ENCODE assay signal across 30 mouse cellular contexts in genomic region chr17:73012954-73013353, GRCm38 (mm10).
DNase-seq lines count a peak whose midpoint lies in the region; ATAC-seq and TF ChIP-seq lines count a peak whose summit lies in the region.
"Had no signal": no experiment of that assay in that cellular context is flagged by ENCODE, and none has a peak within 500 bp of the region (broad histone marks: within the 10 kb centered on the region; RNA-seq: fewer than 3 reads in every experiment).

No protein-coding gene starts in this region.

- no peak for ATAC-seq in heart, embryonic 16.5 days (replicated peaks; ENCODE audit: extremely low read depth, insufficient read depth, low FRiP score)
- no peak for ATAC-seq in embryonic facial prominence, embryonic 12.5 days (ENCODE audit: insufficient number of reproducible peaks, insufficient read depth, low FRiP score, low TSS enrichment)
- ATAC-seq: forebrain, embryonic 15.5 days; intestine, embryonic 15.5 days; liver, postnatal 0 days; lung, postnatal 0 days; midbrain, embryonic 15.5 days; Patski had no signal

- no peak overlapping the region for H3K4me3 ChIP-seq in heart, embryonic 10.5 days
- H3K4me3 ChIP-seq in heart, embryonic 16.5 days (ENCODE audit: low read length): no peak overlapping the region
- no peak overlapping the region for H3K4me3 ChIP-seq in embryonic facial prominence, embryonic 10.5 days
- H3K4me3 ChIP-seq in embryonic facial prominence, embryonic 12.5 days: no peak overlapping the region
- H3K4me3 ChIP-seq in cerebellum, adult 2 months (replicated peaks; ENCODE audit: insufficient read depth, low read depth, low read length): no peak overlapping the region
- H3K4me3 ChIP-seq: forebrain, embryonic 15.5 days; hindbrain, embryonic 15.5 days; intestine, embryonic 15.5 days; left cerebral cortex, adult 2 months; midbrain, embryonic 15.5 days; neural tube, embryonic 12.5 days had no signal

- peak overlapping the region; percentile 76 for H3K27ac ChIP-seq in heart, embryonic 10.5 days
- H3K27ac ChIP-seq in heart, embryonic 16.5 days (ENCODE audit: low read length): peak overlapping the region; percentile 30
- H3K27ac ChIP-seq in embryonic facial prominence, embryonic 10.5 days (replicated peaks): peak overlapping the region; percentile 57; the same call in 1 of the 2 replicates
- H3K27ac ChIP-seq in embryonic facial prominence, embryonic 12.5 days: peak overlapping the region; percentile 46; the same call in 1 of the 2 replicates
- no peak overlapping the region for H3K27ac ChIP-seq in cerebellum, adult 2 months (ENCODE audit: insufficient read depth, low read length)
- H3K27ac ChIP-seq: forebrain, embryonic 15.5 days; hindbrain, embryonic 15.5 days; intestine, embryonic 15.5 days; kidney, postnatal 0 days; left cerebral cortex, adult 2 months; macrophage; midbrain, embryonic 15.5 days; neural tube, embryonic 12.5 days; stomach, postnatal 0 days had no signal

- H3K36me3 ChIP-seq in heart, embryonic 10.5 days: no peaks in the 10 kb centered on the region
- H3K36me3 ChIP-seq in heart, embryonic 16.5 days (ENCODE audit: control insufficient read depth, insufficient read depth): no peaks in the 10 kb centered on the region
- no peaks in the 10 kb centered on the region for H3K36me3 ChIP-seq in embryonic facial prominence, embryonic 10.5 days (replicated peaks)
- H3K36me3 ChIP-seq in embryonic facial prominence, embryonic 12.5 days: no peaks in the 10 kb centered on the region
- H3K36me3 ChIP-seq: forebrain, embryonic 15.5 days; G1E; hindbrain, embryonic 15.5 days; intestine, embryonic 15.5 days; midbrain, embryonic 15.5 days; neural tube, embryonic 12.5 days had no signal

- TF ChIP-seq POLR2A in cerebellum, adult 2 months (IDR thresholded peaks at IDR 0.05; ENCODE audit: borderline replicate concordance, insufficient read depth, low read length): no peak

- H3K4me2 ChIP-seq in heart, embryonic 16.5 days (ENCODE audit: low read depth, low read length): no peak overlapping the region
- no peak overlapping the region for H3K4me2 ChIP-seq in embryonic facial prominence, embryonic 12.5 days (replicated peaks)
- H3K4me2 ChIP-seq: forebrain, embryonic 15.5 days; hindbrain, embryonic 15.5 days; intestine, embryonic 15.5 days; midbrain, embryonic 15.5 days; neural tube, embryonic 12.5 days had no signal

- H3K9ac ChIP-seq in heart, embryonic 16.5 days (ENCODE audit: low read length): no peak overlapping the region
- no peak overlapping the region for H3K9ac ChIP-seq in embryonic facial prominence, embryonic 12.5 days
- H3K9ac ChIP-seq: forebrain, embryonic 15.5 days; hindbrain, embryonic 15.5 days; intestine, embryonic 15.5 days; liver, postnatal 0 days; midbrain, embryonic 15.5 days; neural tube, embryonic 12.5 days had no signal

- H3K27me3 ChIP-seq in heart, embryonic 10.5 days (ENCODE audit: insufficient read depth, poor library complexity, severe bottlenecking): no peaks in the 10 kb centered on the region
- H3K27me3 ChIP-seq in heart, embryonic 16.5 days (ENCODE audit: control insufficient read depth, insufficient read depth, low read length): no peaks in the 10 kb centered on the region
- no peaks in the 10 kb centered on the region for H3K27me3 ChIP-seq in embryonic facial prominence, embryonic 10.5 days (replicated peaks; ENCODE audit: low read depth, poor library complexity, severe bottlenecking)
- H3K27me3 ChIP-seq in embryonic facial prominence, embryonic 12.5 days: no peaks in the 10 kb centered on the region
- H3K27me3 ChIP-seq in cerebellum, adult 2 months (ENCODE audit: control insufficient read depth, insufficient read depth, low read length): no peaks in the 10 kb centered on the region; the same call in 1 of the 2 replicates
- H3K27me3 ChIP-seq: CH12.LX; forebrain, embryonic 15.5 days; hindbrain, embryonic 15.5 days; intestine, embryonic 15.5 days; midbrain, embryonic 15.5 days; neural tube, embryonic 12.5 days; Patski had no signal

- no peaks in the 10 kb centered on the region for H3K9me3 ChIP-seq in heart, embryonic 10.5 days
- H3K9me3 ChIP-seq in heart, embryonic 16.5 days (replicated peaks; ENCODE audit: control insufficient read depth, low read length): no peaks in the 10 kb centered on the region
- H3K9me3 ChIP-seq in embryonic facial prominence, embryonic 10.5 days: no peaks in the 10 kb centered on the region
- H3K9me3 ChIP-seq in embryonic facial prominence, embryonic 12.5 days: no peaks in the 10 kb centered on the region
- H3K9me3 ChIP-seq: forebrain, embryonic 15.5 days; G1E; hindbrain, embryonic 15.5 days; intestine, embryonic 15.5 days; midbrain, embryonic 15.5 days; neural tube, embryonic 12.5 days had no signal

- TF ChIP-seq CTCF in cerebellum, adult 2 months (IDR thresholded peaks at IDR 0.05; ENCODE audit: borderline replicate concordance, insufficient read depth, low read depth, low read length): no peak

- DNase-seq in heart, embryonic 10.5 days (ENCODE audit: low spot score): no peak
- DNase-seq in heart, adult 8-10 months (ENCODE audit: low spot score): no peak
- no peak for DNase-seq in heart, postnatal 4 days
- peak; percentile 39 for DNase-seq in embryonic facial prominence, embryonic 10.5 days (ENCODE audit: low spot score)
- no peak for DNase-seq in cerebellum, adult 2 months
- DNase-seq: adrenal gland, adult 2 months; B cell, adult 2 months; cerebellum, adult 11 months; cerebellum, postnatal 14 days; gastrocnemius, postnatal 14 days; left cerebral cortex, postnatal 4 days; liver, postnatal 0 days; right cerebral cortex, postnatal 14 days; thymus, adult 2 months; thymus, postnatal 4 days had no signal

- WGBS in heart, embryonic 10.5 days: 55% methylated on average over 5 of the region's 5 CpGs
- 62% methylated on average over 5 of the region's 5 CpGs for WGBS in heart, embryonic 16.5 days
- 27% methylated on average over 5 of the region's 5 CpGs for WGBS in embryonic facial prominence, embryonic 10.5 days
- 14% methylated on average over 5 of the region's 5 CpGs for WGBS in embryonic facial prominence, embryonic 12.5 days
- WGBS in cerebellum, adult 2 months: 76% methylated on average over 5 of the region's 5 CpGs

- peaks cover 45% of the 10 kb centered on the region for H3K4me1 ChIP-seq in heart, embryonic 10.5 days
- peaks cover 49% of the 10 kb centered on the region for H3K4me1 ChIP-seq in heart, embryonic 16.5 days (ENCODE audit: control insufficient read depth, insufficient read depth, low read length)
- H3K4me1 ChIP-seq in embryonic facial prominence, embryonic 10.5 days: peaks cover 32% of the 10 kb centered on the region
- peaks cover 25% of the 10 kb centered on the region for H3K4me1 ChIP-seq in embryonic facial prominence, embryonic 12.5 days
- 0 out of 2 replicates have a peak, but pooled peaks cover 3% of the 10 kb centered on the region for H3K4me1 ChIP-seq in cerebellum, adult 2 months (ENCODE audit: control insufficient read depth, insufficient read depth, low read length)
- H3K4me1 ChIP-seq: forebrain, embryonic 15.5 days; hindbrain, embryonic 15.5 days; midbrain, embryonic 15.5 days; neural tube, embryonic 12.5 days had no signal
